19 mouse cellular contexts compared by ENCODE assay signal in genomic region chr4:117385247-117385646, GRCm38 (mm10).
"Had no signal": no experiment of that assay in that cellular context is flagged by ENCODE, and none has a peak within 500 bp of the region (broad histone marks: within the 10 kb centered on the region; RNA-seq: fewer than 3 reads in every experiment).

No protein-coding gene starts in this region.

- H3K36me3 ChIP-seq: intestine, embryonic 15.5 days; kidney, embryonic 15.5 days; limb, embryonic 10.5 days; limb, embryonic 13.5 days; stomach, embryonic 15.5 days had no signal

- H3K27ac ChIP-seq: intestine, embryonic 15.5 days; kidney, embryonic 15.5 days; limb, embryonic 13.5 days; stomach, embryonic 15.5 days had no signal

- H3K9ac ChIP-seq: intestine, embryonic 15.5 days; kidney, embryonic 15.5 days; limb, embryonic 13.5 days; stomach, embryonic 15.5 days had no signal

- H3K9me3 ChIP-seq: intestine, embryonic 15.5 days; kidney, embryonic 15.5 days; limb, embryonic 10.5 days; limb, embryonic 13.5 days; megakaryocyte, embryonic 14.5 days; stomach, embryonic 15.5 days had no signal

- DNase-seq: kidney, adult 11 months; kidney, adult 8-10 months; kidney, postnatal 10 days; kidney, postnatal 36 days; layer of hippocampus, postnatal 36 days; lung, adult 2 months; lung, postnatal 14 days; lung, postnatal 4 days; midbrain, embryonic 14.5 days; right cerebral cortex, adult 18-20 months; right cerebral cortex, postnatal 25 days; spleen, adult 18-20 months; thymus, postnatal 25 days had no signal

- H3K27me3 ChIP-seq: stomach, embryonic 15.5 days had no signal

- H3K4me3 ChIP-seq: intestine, embryonic 15.5 days; kidney, embryonic 15.5 days; limb, embryonic 10.5 days; limb, embryonic 13.5 days; megakaryocyte, embryonic 14.5 days; stomach, embryonic 15.5 days had no signal

- H3K4me1 ChIP-seq: intestine, embryonic 15.5 days; megakaryocyte, embryonic 14.5 days; stomach, embryonic 15.5 days had no signal

- ATAC-seq: intestine, embryonic 15.5 days had no signal
